Mouse (Mus musculus): ENCODE data around the gene Ttc7.

Gene Ttc7

GRCm38 (mm10) chr17:87282706-87283053 lies at the start of gene Ttc7:
TSS of gene Ttc7 (plus strand) at chr17:87282886.
- DNase-seq (ENCODE audit: low spot score in 2 of 2), result peak; percentile 79 to 90

DNA sequence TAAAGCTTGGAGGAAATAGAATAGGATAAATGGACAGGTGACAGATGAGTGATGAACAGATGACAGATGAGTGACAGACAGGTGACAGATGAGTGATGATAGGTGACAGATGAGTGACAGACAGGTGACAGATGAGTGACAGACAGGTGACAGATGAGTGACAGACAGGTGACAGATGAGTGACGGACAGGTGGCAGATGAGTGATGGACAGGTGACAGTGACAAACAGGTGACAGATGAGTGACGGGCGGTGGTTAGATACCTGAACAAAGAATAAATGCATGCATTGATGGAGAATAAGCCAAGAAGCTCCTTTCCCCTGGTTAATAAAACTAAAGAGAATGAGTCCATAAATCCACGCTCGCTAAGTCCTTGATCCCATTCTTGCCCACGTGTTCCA lies 47.7 kb upstream of the Ttc7 start:
- no peak for DNase-seq (ENCODE audit: low spot score in 2 of 2)

DNA sequence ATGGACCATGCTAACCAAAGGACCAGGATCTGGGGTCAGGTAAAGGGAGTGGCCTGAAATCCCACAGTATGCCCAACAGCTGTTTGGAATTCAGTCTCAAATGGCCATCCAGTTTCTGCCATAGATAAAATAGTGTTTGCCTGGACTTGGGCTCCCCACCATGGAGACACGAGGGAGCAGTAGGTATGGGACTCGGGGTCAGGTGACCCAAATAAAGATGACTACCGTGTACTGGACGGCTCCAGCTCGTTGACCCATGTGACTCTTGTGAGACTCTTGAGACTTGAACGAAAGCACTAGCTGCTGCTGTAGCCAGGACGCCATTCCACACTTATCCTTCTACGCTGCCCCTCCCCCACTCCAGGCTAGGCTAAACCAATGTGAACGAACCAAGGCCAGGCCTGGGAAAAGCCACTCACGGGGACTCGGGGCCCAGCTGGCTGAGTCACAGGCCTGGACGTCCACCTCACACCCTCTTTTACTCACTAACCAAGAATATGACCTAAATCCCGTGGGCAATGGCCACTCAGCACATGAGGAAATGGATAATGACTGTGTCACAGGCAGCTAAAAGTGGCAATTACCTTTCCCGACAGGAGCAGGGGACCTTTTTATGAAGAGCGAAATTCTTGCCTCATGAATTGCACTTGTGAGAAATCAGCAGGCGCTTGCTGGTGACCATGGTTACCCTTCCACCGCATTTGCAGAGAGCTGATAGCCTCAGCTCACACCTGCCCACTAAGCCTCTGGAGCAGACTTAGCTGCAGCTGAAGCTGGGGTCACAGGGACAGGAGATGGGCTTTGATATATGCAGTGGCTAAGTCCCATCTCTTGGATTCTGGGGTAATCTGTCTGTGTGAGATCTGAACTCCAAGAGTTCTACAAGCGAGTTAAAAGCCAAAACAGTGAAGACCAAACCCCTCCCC lies 45.7 kb upstream of the Ttc7 start:
- peak in 1 of 2 experiments; percentile 16 for DNase-seq (ENCODE audit: low spot score in 2 of 2)

DNA sequence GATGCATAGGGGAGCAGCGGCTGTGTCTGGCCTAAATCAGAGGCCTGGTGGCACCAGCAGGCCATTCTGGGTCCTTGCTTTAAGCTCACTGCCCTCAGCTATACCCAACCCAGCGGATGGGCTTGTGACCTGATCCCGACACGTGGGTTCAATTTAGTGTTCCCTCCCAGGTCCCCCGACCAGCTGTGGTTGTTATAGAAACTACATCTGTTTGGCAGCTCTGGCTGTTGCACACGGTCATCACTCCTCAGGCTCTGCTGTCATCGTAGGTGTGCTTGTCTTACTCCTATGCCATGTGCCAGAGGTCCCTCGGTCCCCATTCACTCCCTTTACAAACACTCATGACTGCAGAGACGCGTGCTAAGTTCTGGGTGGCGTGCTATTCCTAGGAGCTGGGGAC lies 44.9 kb upstream of the Ttc7 start:
- DNase-seq (ENCODE audit: low spot score in 2 of 2), result no peak

- no peak for DNase-seq (ENCODE audit: low spot score in 2 of 2)
Measured at GRCm38 (mm10) chr17:87246103-87246502, 36.6 kb upstream of the Ttc7 start.

GRCm38 (mm10) chr17:87254384-87254783 lies 28.3 kb upstream of the Ttc7 start:
- no peak for DNase-seq (ENCODE audit: low spot score in 2 of 2)

- no peak for DNase-seq (ENCODE audit: low spot score in 2 of 2)
Measured at GRCm38 (mm10) chr17:87255672-87256071, 27.0 kb upstream of the Ttc7 start.

DNA sequence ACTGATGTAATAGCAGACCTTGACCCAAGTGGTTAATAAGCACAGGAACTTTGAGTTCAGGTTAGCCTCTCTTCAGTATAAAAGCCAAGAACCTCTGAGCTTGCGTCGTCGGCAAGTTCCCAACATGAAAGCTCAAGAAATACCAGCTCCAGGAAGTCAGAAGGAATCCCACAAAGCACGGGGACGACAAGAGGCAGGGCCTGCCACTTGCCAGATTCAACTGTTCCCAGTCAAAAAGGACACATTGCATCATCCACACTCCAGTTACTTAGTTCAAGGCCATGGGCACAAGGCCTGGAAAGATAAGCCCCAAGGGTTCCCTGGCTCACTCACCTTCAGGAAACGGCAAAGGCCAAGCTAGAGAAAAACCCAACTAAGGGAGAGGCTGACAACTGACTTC lies 19.3 kb upstream of the Ttc7 start:
- DNase-seq (ENCODE audit: low spot score in 2 of 2), result no peak

DNA sequence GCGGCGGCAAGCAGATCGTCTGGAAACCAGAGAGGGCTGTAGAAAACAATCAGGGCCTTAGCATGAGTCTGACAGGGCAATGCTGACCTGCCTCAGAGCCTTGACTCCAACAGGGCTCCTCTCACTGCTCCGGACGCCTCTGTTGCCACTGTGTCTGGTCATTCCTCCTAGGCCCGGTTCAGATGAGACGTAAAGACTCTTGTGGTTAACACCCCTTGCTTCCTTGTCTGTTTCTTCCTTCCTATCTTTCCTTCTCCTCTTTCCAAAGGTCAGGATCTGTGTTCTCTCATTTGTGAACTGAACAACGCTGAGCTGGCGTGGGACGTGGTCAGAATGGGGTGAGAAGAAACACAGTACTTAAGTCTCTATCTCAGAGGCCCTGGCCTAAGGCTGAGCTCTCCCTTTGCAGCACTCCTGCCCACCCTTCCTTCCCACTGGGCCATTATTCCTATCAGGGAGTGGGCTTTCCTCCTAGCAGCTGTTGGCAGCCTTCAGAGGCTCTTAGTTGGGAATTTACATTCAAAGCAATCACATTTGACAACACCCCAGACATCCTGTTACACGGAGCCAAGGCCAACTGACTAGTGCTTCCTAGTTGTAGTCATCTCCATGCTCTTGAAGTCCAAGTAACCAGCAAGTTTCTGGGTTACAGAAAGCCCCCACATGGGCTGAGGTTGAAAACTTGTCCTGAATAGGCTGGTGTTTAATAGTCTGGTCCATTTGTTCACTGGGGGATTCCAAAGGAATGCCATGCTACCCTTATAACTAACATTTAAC lies 18.4 kb upstream of the Ttc7 start:
- DNase-seq (ENCODE audit: low spot score in 2 of 2), result no peak

DNA sequence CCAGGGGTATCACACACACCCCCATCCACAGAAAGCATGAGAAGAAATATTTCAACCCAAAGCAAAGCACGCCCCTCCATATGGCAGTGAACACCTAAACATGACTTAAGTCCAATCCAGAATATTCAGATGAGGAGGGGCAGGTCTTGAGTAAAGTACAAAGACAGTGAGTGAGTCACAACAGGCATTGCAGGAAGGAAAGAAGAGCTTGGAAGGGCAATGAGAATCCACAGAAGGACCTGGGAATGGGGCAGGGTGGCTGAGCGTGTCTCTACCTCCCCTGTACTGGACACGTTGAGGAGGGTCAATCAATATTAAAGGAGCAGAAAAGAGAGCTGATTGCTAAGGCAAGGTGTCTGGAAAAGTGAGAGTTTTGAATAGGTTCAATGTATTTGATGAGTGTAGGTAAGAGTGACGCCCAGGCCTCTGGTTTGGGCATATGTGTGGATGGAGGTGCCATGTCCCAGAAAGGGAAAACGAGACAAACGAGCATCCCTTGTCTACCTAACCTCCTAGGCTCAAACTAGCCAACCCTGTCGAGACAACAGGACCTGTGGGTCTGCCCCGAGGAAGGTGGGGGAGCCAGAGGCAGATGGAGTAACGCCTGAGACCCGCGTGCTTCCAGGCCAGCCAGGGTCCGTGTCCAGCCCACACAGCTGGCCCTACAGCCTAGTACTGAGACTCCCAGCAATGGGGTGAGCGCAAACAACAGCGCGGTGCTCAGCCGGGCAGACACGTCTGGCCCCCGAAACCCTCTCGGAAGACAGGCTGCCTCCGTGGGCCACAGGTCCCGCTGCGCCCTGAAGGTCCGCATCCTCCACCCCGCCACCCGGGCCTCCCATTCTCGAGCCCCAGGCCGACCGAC lies 17.5 kb upstream of the Ttc7 start:
- no peak for DNase-seq (ENCODE audit: low spot score in 2 of 2)

- peak; percentile 69 to 81 for DNase-seq (ENCODE audit: low spot score in 2 of 2)
Measured at GRCm38 (mm10) chr17:87265792-87266186, 16.9 kb upstream of the Ttc7 start, which contains the start of gene Mcfd2. TSS of gene Mcfd2 (minus strand) at chr17:87265935.

DNA sequence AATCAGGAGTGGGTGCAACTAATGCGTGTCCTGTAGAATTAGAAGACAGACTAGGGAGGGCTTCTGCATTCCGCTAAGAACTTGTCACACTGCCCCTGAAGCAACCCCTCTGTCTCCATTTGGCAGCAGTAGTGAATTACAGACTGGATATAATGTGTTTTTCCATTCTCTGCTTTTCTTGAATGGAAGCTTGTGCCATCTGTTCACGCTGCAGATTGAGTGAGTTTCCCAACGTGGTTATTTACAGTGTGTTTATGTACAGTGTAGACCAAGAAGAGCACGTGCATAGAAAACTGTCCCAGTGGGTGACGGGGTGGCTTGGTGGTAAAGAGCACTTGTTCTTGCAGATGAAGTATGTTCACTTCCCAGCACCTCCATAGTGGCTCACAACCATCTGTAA lies 13.2 kb upstream of the Ttc7 start:
- DNase-seq (ENCODE audit: low spot score in 2 of 2), result no peak

- DNase-seq (ENCODE audit: low spot score in 2 of 2), result no peak
Measured at GRCm38 (mm10) chr17:87275363-87276341, 7.0 kb upstream of the Ttc7 start.

DNA sequence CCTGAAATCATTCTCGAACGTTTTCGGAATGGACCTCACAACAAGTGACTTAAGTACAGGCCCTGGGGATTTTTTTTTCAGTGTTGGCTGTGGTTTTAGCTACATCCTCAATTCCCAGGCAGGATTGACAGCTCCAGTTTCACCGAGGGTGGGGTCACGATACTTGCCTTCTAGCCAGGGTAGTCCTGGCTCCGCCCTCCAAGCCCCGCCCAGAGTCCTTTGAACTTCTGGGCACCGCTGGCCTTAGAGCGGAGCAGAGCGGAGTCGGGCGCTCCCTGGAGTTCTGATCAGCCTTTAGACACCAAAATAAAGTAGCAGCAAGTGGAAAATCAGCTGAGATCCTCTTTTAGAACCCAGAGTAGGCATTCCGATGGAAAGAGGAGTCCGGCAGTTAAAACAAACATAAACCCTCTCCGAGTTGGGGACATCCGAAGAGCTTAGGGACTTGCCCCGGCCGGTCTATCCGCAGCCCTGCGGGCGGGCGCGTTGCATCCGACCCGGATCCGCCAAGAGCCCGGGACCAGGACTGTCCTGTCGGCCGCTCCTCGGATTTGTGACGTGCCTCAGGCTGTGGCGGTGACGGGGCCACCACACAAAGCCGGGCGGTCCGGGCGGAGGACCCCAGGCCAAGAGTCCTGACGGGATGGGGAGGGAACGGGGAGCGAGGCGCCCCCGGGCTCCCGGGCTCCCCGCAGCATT lies 530 bp upstream of the Ttc7 start:
- peak; percentile 39 to 55 for DNase-seq (ENCODE audit: low spot score in 2 of 2)

DNA sequence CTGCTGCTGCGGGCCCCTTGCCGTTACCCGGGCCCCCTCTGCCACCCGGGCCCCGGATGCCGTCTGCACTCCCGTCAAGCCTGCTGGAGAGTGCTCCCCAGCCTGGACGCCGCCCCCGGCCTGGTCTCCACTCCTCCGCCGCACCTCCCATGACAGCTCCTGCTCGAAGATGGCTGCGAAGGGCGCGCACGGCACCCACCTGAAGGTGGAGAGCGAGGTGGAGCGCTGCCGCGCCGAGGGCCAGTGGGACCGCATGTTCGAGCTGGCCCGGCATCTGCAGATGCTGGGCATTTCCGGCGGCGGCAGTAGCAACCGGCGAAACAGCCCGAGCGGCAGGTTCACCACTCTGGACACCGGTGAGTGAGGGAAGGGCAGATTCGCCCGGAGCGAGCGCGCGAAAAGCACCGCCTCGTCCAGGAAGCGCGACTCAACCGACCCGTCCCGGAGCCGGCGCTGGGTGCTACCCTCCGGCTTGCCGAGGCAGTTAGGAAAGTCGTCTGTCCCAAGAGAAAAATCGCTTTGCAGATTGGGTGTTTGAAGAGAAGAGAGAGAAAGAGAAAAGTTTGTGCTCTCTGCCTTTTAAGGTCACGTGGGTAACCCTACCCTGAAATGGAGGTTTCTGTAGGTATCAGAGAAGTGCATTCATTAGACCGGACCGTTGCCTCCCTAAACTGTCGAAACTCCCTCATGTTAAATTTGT lies 519 bp downstream of the Ttc7 start:
- DNase-seq (ENCODE audit: low spot score in 2 of 2), result peak in 1 of 2 experiments; percentile 30

GRCm38 (mm10) chr17:87283755-87284481 lies 1.2 kb downstream of the Ttc7 start:
- no peak for DNase-seq (ENCODE audit: low spot score in 2 of 2)

DNA sequence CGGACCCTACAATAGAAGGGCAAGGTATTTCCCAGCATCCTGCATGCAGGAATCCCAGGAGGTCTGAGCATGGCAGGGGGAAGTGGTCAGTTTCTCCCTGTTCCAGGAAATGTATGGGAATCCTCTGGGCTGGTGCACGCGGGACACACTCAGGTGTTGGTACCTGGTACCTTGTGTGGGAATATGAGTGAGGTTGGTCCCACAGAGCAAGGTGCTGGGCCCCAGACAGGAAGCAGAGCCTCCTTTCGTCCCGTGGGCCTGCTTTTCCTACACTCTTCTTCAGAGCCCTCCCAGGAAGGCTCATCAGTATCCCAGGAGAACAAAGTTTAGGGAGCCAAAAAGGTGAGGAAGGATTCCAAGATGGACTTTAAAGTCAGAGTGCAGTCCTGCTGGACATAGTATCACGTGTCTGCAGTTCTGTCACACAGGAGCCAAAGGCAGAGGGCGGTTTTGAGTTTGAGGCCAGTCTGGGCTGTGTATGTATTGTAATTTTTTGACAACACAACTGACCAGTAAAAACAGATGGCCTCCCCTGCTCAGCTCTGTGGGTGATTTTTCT lies 1.9 kb downstream of the Ttc7 start:
- DNase-seq (ENCODE audit: low spot score in 2 of 2), result no peak

- DNase-seq (ENCODE audit: low spot score in 2 of 2), result no peak
Measured at GRCm38 (mm10) chr17:87285731-87286465, 3.2 kb downstream of the Ttc7 start.
